Mouse (Mus musculus) heart, embryonic 10.5 days (tissue): Measurements from ENCODE around the gene Sned1. TPM values are rescaled to one million over a fixed set of nuclear protein-coding genes. Genes with fewer than 3 reads are reported as not detected.

Experiments
- DNase-seq: peaks from one replicate; pipeline ENCODE4 v3.0.0-alpha.2; 2017; ENCODE audit warnings: low spot score
- H3K27ac ChIP-seq: fragments of 300-500 bp; sonication (generic); 2 replicates; pipeline ENCODE4 v1.5.1; 2016; ENCODE audit warnings: mild to moderate bottlenecking
- H3K27me3 ChIP-seq: fragments of 300-500 bp; sonication (generic); 2 replicates; pipeline ENCODE4 v1.6.1; 2016; ENCODE audit warnings: mild to moderate bottlenecking; ENCODE audit not compliant: poor library complexity, insufficient read depth, severe bottlenecking
- H3K36me3 ChIP-seq: fragments of 300-500 bp; sonication (generic); 2 replicates; pipeline ENCODE4 v1.6.1; 2016; ENCODE audit warnings: mild to moderate bottlenecking, moderate library complexity
- H3K4me1 ChIP-seq: fragments of 300-500 bp; sonication (generic); 2 replicates; pipeline ENCODE4 v1.6.1; 2016; ENCODE audit warnings: mild to moderate bottlenecking
- H3K4me3 ChIP-seq: fragments of 300-500 bp; sonication (generic); 2 replicates; pipeline ENCODE4 v1.5.1; 2016; ENCODE audit warnings: mild to moderate bottlenecking, moderate library complexity
- H3K9me3 ChIP-seq: fragments of 300-500 bp; sonication (generic); 2 replicates; pipeline ENCODE4 v1.6.1; 2016; ENCODE audit warnings: mild to moderate bottlenecking, moderate library complexity
- WGBS: fragments of 180-500 bp; shearing (Covaris S2); methylation state at CpG from one replicate; pipeline ENCODE4 v1.1.7; 2016; 5-methylcytosine and 5-hydroxymethylcytosine counted together
- polyA plus RNA-seq: library from polyadenylated mRNA; unstranded; fragments of >200 nt; fragmentation: Nextera tagmentation; extraction: Ambion mirVana; gene quantifications from 2 replicates; pipeline ENCODE4 v1.2.1, GENCODE M21; 2016

Gene Sned1
- polyA plus RNA-seq, 1 experiment from 2014 or later = 5.5 TPM

DNA sequence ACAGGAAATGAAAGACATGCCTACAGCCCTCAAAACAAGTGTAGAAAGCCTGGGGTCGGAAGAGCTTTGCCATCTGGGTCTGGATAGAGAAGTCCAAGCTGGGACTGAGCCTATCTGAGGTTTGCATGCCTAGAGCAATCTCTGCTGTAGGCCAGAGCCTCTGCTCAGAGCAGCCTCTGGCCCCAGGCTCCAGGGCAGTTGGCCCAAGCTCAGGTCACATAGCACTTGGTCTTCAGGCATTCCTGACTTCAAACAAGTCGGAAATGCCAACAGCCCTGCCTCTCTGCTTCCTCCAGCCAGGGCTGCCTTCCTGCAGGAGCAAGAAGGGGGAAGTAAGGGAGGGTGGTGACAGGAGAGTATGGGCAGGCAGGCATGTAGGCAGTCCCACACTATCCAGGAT is 10.3 kb downstream of the Sned1 start:
- peaks cover 18% of the 10 kb centered on the region for H3K4me1 ChIP-seq
- H3K36me3 ChIP-seq = no peaks in the 10 kb centered on the region
- WGBS = 42% methylated on average over 2 of the region's 2 CpGs
- H3K27me3 ChIP-seq = no peaks in the 10 kb centered on the region
- no peaks in the 10 kb centered on the region for H3K9me3 ChIP-seq
- H3K27ac ChIP-seq = no peak overlapping the region
- no peak for DNase-seq
- H3K4me3 ChIP-seq = no peak overlapping the region

GRCm38 (mm10) chr1:93252586-93252985 is 16.9 kb downstream of the Sned1 start:
- Histone ChIP-seq H3K9me3 (no peaks in the 10 kb centered on the region), H3K27me3 (no peaks in the 10 kb centered on the region), H3K27ac (no peak overlapping the region), H3K4me3 (no peak overlapping the region), H3K36me3 (no peaks in the 10 kb centered on the region), H3K4me1 (no peaks in the 10 kb centered on the region)
- WGBS = 37% methylated on average over 2 of the region's 2 CpGs
- no peak for DNase-seq

DNA sequence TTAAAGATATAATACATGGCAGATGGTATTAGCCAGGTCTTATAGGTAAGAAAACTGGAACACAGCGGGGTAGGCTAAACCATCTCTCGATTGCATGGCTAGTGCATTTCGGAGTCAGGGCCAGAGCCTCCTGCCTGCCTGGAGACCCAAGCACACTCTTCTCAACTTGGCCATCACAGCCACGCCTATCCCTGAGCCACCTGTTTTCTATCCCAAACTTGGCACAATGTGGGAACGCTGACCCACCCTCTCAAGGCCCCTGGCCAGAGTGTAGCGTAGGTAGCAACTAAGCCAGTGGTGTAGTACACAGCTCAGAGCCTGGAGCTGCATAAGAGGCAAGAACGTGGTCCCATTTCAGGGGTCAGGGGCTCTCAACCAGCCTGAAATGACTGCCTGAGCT is 20.1 kb downstream of the Sned1 start:
- Histone ChIP-seq H3K9me3 (no peaks in the 10 kb centered on the region), H3K36me3 (no peaks in the 10 kb centered on the region), H3K27me3 (peaks cover 11% of the 10 kb centered on the region; the same call in 1 of the 2 replicates), H3K4me1 (no peaks in the 10 kb centered on the region), H3K27ac (no peak overlapping the region), H3K4me3 (no peak overlapping the region)
- WGBS = 83% methylated on average over 7 of the region's 7 CpGs
- no peak for DNase-seq

- Histone ChIP-seq H3K4me1 (no peaks in the 10 kb centered on the region), H3K36me3 (no peaks in the 10 kb centered on the region), H3K4me3 (no peak overlapping the region), H3K27me3 (peaks cover 18% of the 10 kb centered on the region; the same call in 1 of the 2 replicates), H3K9me3 (no peaks in the 10 kb centered on the region), H3K27ac (no peak overlapping the region)
- WGBS = 70% methylated on average over 1 of the region's 1 CpGs
- no peak for DNase-seq
Measured at GRCm38 (mm10) chr1:93257560-93257959, 21.9 kb downstream of the Sned1 start.

- 36% methylated on average over 3 of the region's 3 CpGs for WGBS
- Histone ChIP-seq H3K27ac (no peak overlapping the region), H3K4me1 (no peaks in the 10 kb centered on the region), H3K36me3 (no peaks in the 10 kb centered on the region), H3K27me3 (no peaks in the 10 kb centered on the region; the same call in 1 of the 2 replicates), H3K9me3 (no peaks in the 10 kb centered on the region), H3K4me3 (no peak overlapping the region)
- no peak for DNase-seq
Measured at GRCm38 (mm10) chr1:93267207-93267606, 31.6 kb downstream of the Sned1 start.

DNA sequence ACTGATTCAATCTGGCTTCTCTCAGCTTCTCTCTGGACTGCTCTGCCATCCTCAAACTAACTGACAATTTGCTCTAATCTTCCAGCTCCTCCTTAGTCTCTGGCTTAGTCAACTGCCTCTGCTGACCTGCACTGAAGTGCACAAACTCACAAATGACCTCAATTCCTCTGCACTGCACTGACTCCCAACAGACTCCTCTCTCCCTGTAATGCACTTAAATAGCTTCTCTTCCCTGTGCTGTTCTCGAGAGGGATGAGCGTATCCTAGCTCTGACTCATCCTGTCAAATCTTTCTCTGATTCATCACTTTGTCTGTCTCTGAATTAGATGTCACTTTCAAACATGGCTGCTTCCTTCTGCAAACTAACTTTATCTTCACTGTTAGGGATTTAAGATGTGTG is 32.6 kb downstream of the Sned1 start:
- no peaks in the 10 kb centered on the region for H3K36me3 ChIP-seq
- peaks cover 3% of the 10 kb centered on the region; the same call in 1 of the 2 replicates for H3K4me1 ChIP-seq
- no peaks in the 10 kb centered on the region; the same call in 1 of the 2 replicates for H3K27me3 ChIP-seq
- no peaks in the 10 kb centered on the region for H3K9me3 ChIP-seq
- H3K4me3 ChIP-seq = no peak overlapping the region
- no peak for DNase-seq
- no peak overlapping the region for H3K27ac ChIP-seq
- 84% methylated on average over 2 of the region's 2 CpGs for WGBS

GRCm38 (mm10) chr1:93270516-93271240 is 35.0 kb downstream of the Sned1 start:
- no peak for DNase-seq
- Histone ChIP-seq H3K4me1 (peaks cover 3% of the 10 kb centered on the region; the same call in 1 of the 2 replicates), H3K36me3 (no peaks in the 10 kb centered on the region), H3K27ac (no peak overlapping the region), H3K4me3 (no peak overlapping the region), H3K27me3 (no peaks in the 10 kb centered on the region; the same call in 1 of the 2 replicates), H3K9me3 (no peaks in the 10 kb centered on the region)
- 61% methylated on average over 3 of the region's 3 CpGs for WGBS

- H3K4me1 ChIP-seq = peaks cover 3% of the 10 kb centered on the region; the same call in 1 of the 2 replicates
- H3K36me3 ChIP-seq = no peaks in the 10 kb centered on the region
- no peak overlapping the region for H3K4me3 ChIP-seq
- H3K27me3 ChIP-seq = no peaks in the 10 kb centered on the region; the same call in 1 of the 2 replicates
- 71% methylated on average over 6 of the region's 6 CpGs for WGBS
- no peaks in the 10 kb centered on the region for H3K9me3 ChIP-seq
- no peak overlapping the region for H3K27ac ChIP-seq
- no peak for DNase-seq
Measured at GRCm38 (mm10) chr1:93271751-93272150, 36.1 kb downstream of the Sned1 start.

DNA sequence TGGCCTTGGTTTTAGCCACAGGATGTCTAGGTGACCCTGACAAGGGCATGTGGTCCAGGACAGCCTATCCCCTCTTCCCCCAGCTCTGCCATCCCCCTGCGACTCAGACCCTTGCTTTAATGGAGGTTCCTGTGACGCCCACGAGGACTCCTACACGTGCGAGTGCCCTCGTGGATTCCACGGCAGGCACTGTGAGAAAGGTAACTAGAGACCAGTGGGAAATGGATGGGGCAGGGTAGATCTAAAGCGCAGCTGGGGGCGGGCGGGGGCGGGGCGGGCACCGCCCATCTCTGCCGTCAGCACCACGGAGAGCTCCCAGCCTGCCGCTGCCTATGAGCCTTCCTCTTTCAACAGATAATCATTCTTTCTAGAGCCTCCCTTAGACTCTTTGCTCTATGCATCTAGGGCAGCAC is 36.8 kb downstream of the Sned1 start:
- H3K4me3 ChIP-seq = no peak overlapping the region
- no peak overlapping the region for H3K27ac ChIP-seq
- H3K9me3 ChIP-seq = no peaks in the 10 kb centered on the region
- 3% methylated on average over 16 of the region's 16 CpGs for WGBS
- H3K36me3 ChIP-seq = no peaks in the 10 kb centered on the region
- no peak for DNase-seq
- H3K27me3 ChIP-seq = no peaks in the 10 kb centered on the region; the same call in 1 of the 2 replicates
- H3K4me1 ChIP-seq = peaks cover 3% of the 10 kb centered on the region; the same call in 1 of the 2 replicates

- Histone ChIP-seq H3K27ac (no peak overlapping the region), H3K9me3 (no peaks in the 10 kb centered on the region), H3K27me3 (no peaks in the 10 kb centered on the region), H3K4me3 (no peak overlapping the region), H3K4me1 (peaks cover 3% of the 10 kb centered on the region; the same call in 1 of the 2 replicates), H3K36me3 (no peaks in the 10 kb centered on the region)
- 77% methylated on average over 6 of the region's 6 CpGs for WGBS
- DNase-seq = no peak
Measured at GRCm38 (mm10) chr1:93275561-93275960, 39.9 kb downstream of the Sned1 start.

DNA sequence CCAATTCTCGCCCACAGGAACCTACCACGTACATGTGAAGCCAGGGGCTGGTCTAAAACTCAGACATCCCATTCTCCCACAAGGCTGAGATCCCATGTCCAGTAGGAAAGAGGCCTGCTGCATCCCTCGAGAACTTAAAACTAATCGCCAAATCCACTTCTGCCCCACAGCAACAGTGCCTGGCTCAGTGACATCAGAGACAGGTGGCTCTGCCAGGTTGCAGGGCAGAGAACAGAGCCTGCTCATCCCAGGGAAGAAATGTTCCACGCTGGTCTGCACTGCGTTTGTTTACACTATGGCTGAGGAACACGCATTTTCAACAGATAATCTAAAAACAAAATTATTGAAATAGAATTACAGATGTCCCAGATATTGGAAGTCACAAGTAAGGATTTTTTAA is 41.4 kb downstream of the Sned1 start:
- H3K36me3 ChIP-seq = no peaks in the 10 kb centered on the region
- WGBS = 72% methylated on average over 7 of the region's 7 CpGs
- no peaks in the 10 kb centered on the region for H3K9me3 ChIP-seq
- H3K4me3 ChIP-seq = no peak overlapping the region
- peaks cover 10% of the 10 kb centered on the region for H3K27me3 ChIP-seq
- H3K27ac ChIP-seq = no peak overlapping the region
- H3K4me1 ChIP-seq = peaks cover 3% of the 10 kb centered on the region; the same call in 1 of the 2 replicates
- no peak for DNase-seq

- H3K4me3 ChIP-seq = no peak overlapping the region
- WGBS = 64% methylated on average over 3 of the region's 3 CpGs
- H3K27me3 ChIP-seq = no peaks in the 10 kb centered on the region
- no peak overlapping the region for H3K27ac ChIP-seq
- H3K9me3 ChIP-seq = no peaks in the 10 kb centered on the region
- no peaks in the 10 kb centered on the region for H3K36me3 ChIP-seq
- DNase-seq = no peak
- no peaks in the 10 kb centered on the region for H3K4me1 ChIP-seq
Measured at GRCm38 (mm10) chr1:93289678-93290214, 54.1 kb downstream of the Sned1 start.

DNA sequence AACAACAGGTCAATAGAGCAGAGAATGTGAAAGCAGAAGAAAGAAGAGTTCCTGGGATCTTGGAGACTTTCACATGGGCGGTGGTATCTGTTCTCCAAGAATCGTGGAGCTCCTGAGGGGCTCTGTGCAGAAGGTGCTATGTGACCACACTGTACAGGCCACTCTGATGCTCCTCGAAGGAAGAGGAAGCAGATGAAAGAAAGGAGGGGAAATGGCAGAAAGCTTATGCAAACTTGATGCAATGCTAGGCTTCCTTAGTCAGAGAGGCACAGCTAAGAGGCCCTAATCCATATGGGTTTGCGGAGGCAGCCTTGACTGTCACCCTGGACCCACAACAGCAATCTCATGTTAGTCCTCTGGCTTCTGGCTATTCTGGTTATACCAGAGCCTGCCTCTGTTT is 55.3 kb downstream of the Sned1 start:
- no peaks in the 10 kb centered on the region for H3K9me3 ChIP-seq
- H3K4me1 ChIP-seq = no peaks in the 10 kb centered on the region
- 80% methylated on average over 4 of the region's 4 CpGs for WGBS
- DNase-seq = no peak
- peaks cover 5% of the 10 kb centered on the region; the same call in 1 of the 2 replicates for H3K36me3 ChIP-seq
- H3K4me3 ChIP-seq = no peak overlapping the region
- H3K27me3 ChIP-seq = no peaks in the 10 kb centered on the region
- no peak overlapping the region for H3K27ac ChIP-seq
